Mouse (Mus musculus): Measurements from ENCODE around the gene Rpl37.
A peak's percentile ranks its signal among the peaks of the same experiment; 100 is the strongest.

GRCm38 (mm10) chr15:5121535-5122313 lies 5.3 kb downstream of the Rpl37 start:
- TF ChIP-seq CTCF (conservative IDR thresholded peaks at IDR 0.05 in 1 of 2, IDR thresholded peaks at IDR 0.05 in 1 of 2; ENCODE audit: low read depth in 2 of 2, low read length in 2 of 2) (no peak), MAX (IDR thresholded peaks at IDR 0.05; ENCODE audit: low read length) (no peak), ZKSCAN1 (IDR thresholded peaks at IDR 0.05; ENCODE audit: borderline replicate concordance, low read depth, low read length) (no peak), POLR2A (IDR thresholded peaks at IDR 0.05; ENCODE audit: low read depth, low read length) (peak; percentile 43; the same call in 1 of the 2 replicates), E2F4 (IDR thresholded peaks at IDR 0.05; ENCODE audit: insufficient replicate concordance, low read depth, low read length) (no peak), SMC3 (IDR thresholded peaks at IDR 0.05; ENCODE audit: low read depth, low read length) (no peak), RCOR1 (conservative IDR thresholded peaks at IDR 0.05; ENCODE audit: low read depth, low read length) (no peak), TCF12 (IDR thresholded peaks at IDR 0.05; ENCODE audit: low read depth, low read length) (no peak), MXI1 (IDR thresholded peaks at IDR 0.05; ENCODE audit: low read depth, low read length) (no peak)

Measured in CH12.LX (cell line).